Mouse (Mus musculus) lung, postnatal 0 days (tissue): ENCODE measurements at regions not wholly inside any gene's neighbourhood (a gene's known extent, or its start where the extent isn't known, plus 50 kb on each side); places are given as distances from the start of the nearest gene placed in this dataset.

Source experiments
- CTCF ChIP-seq: IDR thresholded peaks from 2 replicates; pipeline ENCODE4 v1.5.1; 2016; ENCODE audit warnings: antibody characterized with exemption, mild to moderate bottlenecking
- EP300 ChIP-seq: IDR thresholded peaks from 2 replicates; pipeline ENCODE4 v1.6.1; 2016; ENCODE audit warnings: antibody characterized with exemption, mild to moderate bottlenecking, control low read depth

DNA sequence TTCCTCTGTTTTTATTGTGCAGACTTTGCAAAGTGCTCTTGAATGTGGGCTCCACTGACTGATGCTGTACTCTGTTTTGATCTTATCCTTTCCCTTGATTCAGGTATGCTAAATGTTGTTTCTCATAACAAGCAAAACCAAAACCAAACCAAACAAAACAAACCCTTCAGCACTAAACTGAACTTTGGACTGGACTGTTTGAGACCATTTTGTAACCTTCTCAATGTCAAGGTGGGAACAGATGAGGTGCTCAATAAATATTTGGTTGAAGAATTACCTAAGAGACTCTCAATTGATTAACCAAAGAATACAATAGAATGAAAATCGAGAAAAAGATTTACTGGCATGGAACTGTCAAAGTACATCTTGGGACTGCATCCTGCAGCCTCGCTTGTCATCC, 163.9 kb upstream of the Sall1 start:
- TF ChIP-seq CTCF (no peak), EP300 (no peak)
